Mouse (Mus musculus): ENCODE measurements around the gene Col7a1. TPM values are rescaled to one million over a fixed set of nuclear protein-coding genes. Genes with fewer than 3 reads are reported as not detected.

The Col7a1 gene
- 0.64 and 3.0 TPM in 2 replicates for polyA plus RNA-seq (2014; fragmentation: Nextera tagmentation; extraction: Ambion mirVana)

DNA sequence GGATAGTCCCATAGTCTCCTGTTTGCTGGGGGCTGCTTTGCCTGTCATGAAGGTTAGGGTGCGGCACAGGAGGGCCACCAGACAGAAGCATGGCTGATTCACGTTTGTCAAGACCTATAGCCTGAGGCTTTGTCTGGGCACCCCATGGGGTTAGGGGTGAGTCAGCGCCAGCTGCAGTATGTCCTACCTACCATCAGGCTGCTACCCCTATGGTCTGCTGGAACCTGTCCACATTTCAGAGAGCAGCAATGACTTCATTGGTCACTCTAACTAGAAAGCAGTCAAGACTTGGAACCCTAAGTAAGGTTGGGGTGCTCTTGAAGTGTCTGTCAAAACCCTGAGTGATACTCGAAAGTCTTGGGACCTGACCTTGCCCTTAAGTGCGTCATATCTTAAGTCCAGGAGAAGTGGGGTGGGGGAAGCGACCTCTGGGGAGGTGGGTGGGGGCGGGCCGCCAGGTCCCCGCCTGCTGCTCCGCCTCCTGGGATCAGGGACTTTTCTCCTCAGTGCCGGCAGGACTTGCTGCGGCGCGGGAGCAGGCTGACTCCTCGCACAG, at the start of gene Col7a1:
Col7a1 (plus strand) TSS at position 506 of the 556 bp plus-strand sequence.
- Histone ChIP-seq H3K9me3 (ENCODE audit: control insufficient read depth, low read length) (no peaks in the 10 kb centered on the region), H3K4me1 (ENCODE audit: control insufficient read depth, insufficient read depth, low read length) (no peaks in the 10 kb centered on the region), H3K4me3 (ENCODE audit: low read depth, low read length) (no peak within 1 kb of the TSS), H3K4me2 (ENCODE audit: low read depth, low read length) (no peak within 1 kb of the TSS), H3K36me3 (ENCODE audit: control insufficient read depth, insufficient read depth, low read length) (peaks cover 23% of the 10 kb centered on the region), H3K9ac (replicated peaks; ENCODE audit: low read depth, low read length) (no peak within 1 kb of the TSS), H3K27me3 (ENCODE audit: control insufficient read depth, insufficient read depth, low read length) (peaks cover 3% of the 10 kb centered on the region; the same call in 1 of the 2 replicates), H3K27ac (ENCODE audit: low read depth, low read length) (no peak within 1 kb of the TSS)
- WGBS, result 12% methylated on average over 15 of the region's 15 CpGs
- ATAC-seq (ENCODE audit: low read depth), result no peak

DNA sequence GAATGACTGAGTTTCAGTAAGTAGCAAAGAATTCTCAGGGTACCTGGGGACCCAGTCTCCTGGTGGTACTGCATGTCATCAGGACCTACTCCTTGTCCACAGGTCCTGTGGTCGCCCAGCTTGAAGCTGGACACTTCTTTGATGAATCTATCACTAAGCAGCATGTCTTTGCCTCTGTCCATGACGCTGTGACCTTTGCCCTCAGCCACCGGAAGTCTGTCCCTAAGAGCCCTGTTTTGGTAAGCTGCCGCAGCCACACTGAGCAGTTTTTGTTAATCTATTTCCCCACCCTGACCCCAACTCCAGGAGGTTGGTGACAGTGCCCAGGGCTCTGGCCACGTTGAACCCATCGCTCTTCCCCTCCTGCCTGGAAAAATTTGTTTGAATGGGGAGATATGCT, 41.1 kb upstream of the Col7a1 start:
- H3K9me3 ChIP-seq (ENCODE audit: control insufficient read depth, low read length), result no peaks in the 10 kb centered on the region
- 75% methylated on average over 6 of the region's 6 CpGs for WGBS
- H3K4me1 ChIP-seq (ENCODE audit: control insufficient read depth, insufficient read depth, low read length), result peaks cover 3% of the 10 kb centered on the region; the same call in 1 of the 2 replicates
- no peak overlapping the region for H3K4me2 ChIP-seq (ENCODE audit: low read depth, low read length)
- H3K36me3 ChIP-seq (ENCODE audit: control insufficient read depth, insufficient read depth, low read length), result peaks cover 3% of the 10 kb centered on the region; the same call in 1 of the 2 replicates
- H3K27me3 ChIP-seq (ENCODE audit: control insufficient read depth, insufficient read depth, low read length), result no peaks in the 10 kb centered on the region
- no peak overlapping the region for H3K4me3 ChIP-seq (ENCODE audit: low read depth, low read length)
- H3K9ac ChIP-seq (replicated peaks; ENCODE audit: low read depth, low read length), result no peak overlapping the region
- H3K27ac ChIP-seq (ENCODE audit: low read depth, low read length), result no peak overlapping the region
- ATAC-seq (ENCODE audit: low read depth), result no peak

DNA sequence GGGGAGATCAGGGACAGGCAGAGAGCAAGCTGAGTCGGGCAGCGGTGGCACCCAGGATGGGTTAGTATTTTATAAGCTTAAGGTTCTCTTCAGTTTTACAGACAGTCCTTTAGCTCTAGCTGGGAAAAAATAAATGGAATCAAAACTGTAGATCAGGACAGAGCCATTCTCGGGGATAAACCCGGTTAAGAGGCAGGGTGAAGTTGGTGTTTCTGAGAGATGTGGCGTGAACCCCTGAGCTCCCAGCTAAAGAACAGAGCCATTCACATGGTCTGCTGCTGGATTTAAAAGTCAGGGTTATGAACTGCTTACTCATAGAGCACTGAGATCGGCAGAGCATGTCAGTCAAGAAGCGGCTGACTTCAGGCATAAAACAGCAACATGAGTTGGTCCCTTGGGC, 40.2 kb upstream of the Col7a1 start:
- peaks cover 3% of the 10 kb centered on the region; the same call in 1 of the 2 replicates for H3K36me3 ChIP-seq (ENCODE audit: control insufficient read depth, insufficient read depth, low read length)
- no peak overlapping the region for H3K27ac ChIP-seq (ENCODE audit: low read depth, low read length)
- H3K27me3 ChIP-seq (ENCODE audit: control insufficient read depth, insufficient read depth, low read length), result no peaks in the 10 kb centered on the region
- WGBS, result 87% methylated on average over 7 of the region's 7 CpGs
- H3K4me2 ChIP-seq (ENCODE audit: low read depth, low read length), result no peak overlapping the region
- no peak for ATAC-seq (ENCODE audit: low read depth)
- H3K9ac ChIP-seq (replicated peaks; ENCODE audit: low read depth, low read length), result no peak overlapping the region
- H3K9me3 ChIP-seq (ENCODE audit: control insufficient read depth, low read length), result no peaks in the 10 kb centered on the region
- H3K4me3 ChIP-seq (ENCODE audit: low read depth, low read length), result no peak overlapping the region
- peaks cover 3% of the 10 kb centered on the region; the same call in 1 of the 2 replicates for H3K4me1 ChIP-seq (ENCODE audit: control insufficient read depth, insufficient read depth, low read length)

DNA sequence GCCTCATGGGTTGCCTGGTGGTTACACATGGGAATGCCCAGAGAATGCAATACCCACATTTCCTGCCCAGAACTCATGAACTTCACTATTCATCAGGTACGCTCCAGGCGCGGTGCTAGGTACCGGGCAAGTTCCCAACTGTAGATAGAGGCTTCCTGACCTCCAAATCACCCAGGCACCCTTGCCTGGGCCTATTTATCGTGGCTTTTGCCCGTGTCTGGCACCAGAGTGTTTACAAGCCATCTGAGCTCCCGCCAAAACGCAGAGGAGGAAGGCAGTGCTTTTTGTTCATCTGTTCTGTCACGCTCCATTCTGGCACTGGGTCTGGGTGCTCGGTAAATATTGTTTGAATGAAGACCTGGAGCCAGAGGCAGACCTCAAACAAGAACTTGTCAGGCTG, 39.8 kb upstream of the Col7a1 start:
- 71% methylated on average over 10 of the region's 10 CpGs for WGBS
- no peak overlapping the region for H3K4me3 ChIP-seq (ENCODE audit: low read depth, low read length)
- no peak for ATAC-seq (ENCODE audit: low read depth)
- no peaks in the 10 kb centered on the region for H3K9me3 ChIP-seq (ENCODE audit: control insufficient read depth, low read length)
- H3K27me3 ChIP-seq (ENCODE audit: control insufficient read depth, insufficient read depth, low read length), result no peaks in the 10 kb centered on the region
- H3K4me1 ChIP-seq (ENCODE audit: control insufficient read depth, insufficient read depth, low read length), result peaks cover 3% of the 10 kb centered on the region; the same call in 1 of the 2 replicates
- no peak overlapping the region for H3K4me2 ChIP-seq (ENCODE audit: low read depth, low read length)
- no peak overlapping the region for H3K27ac ChIP-seq (ENCODE audit: low read depth, low read length)
- no peak overlapping the region for H3K9ac ChIP-seq (replicated peaks; ENCODE audit: low read depth, low read length)
- H3K36me3 ChIP-seq (ENCODE audit: control insufficient read depth, insufficient read depth, low read length), result peaks cover 3% of the 10 kb centered on the region; the same call in 1 of the 2 replicates

DNA sequence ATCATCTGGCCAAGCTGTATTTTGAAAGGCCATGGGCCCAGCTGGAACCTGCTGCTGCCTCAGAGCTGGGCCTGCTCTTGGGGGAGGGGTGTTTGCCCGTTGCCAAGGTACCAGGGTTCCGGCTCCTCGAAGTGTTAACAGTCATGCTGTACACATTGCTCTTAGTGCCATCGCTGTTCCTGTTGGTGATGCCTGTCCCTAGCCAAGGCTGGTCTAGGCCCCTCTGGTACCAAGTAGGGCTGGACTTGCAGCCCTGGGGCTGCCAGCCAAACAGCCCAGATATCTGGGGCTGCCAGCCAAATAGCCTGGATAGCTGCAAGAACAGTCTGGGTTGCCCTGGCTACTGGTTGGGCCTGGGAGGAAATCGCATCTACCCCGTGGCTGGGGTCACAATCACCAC, 38.9 kb upstream of the Col7a1 start, which contains the start of gene Tmem89:
Tmem89 (plus strand) TSS at position 129 of the 400 bp plus-strand sequence.
- Histone ChIP-seq H3K9ac (replicated peaks; ENCODE audit: low read depth, low read length) (no peak within 1 kb of the TSS), H3K27ac (ENCODE audit: low read depth, low read length) (no peak within 1 kb of the TSS), H3K4me3 (ENCODE audit: low read depth, low read length) (no peak within 1 kb of the TSS), H3K9me3 (ENCODE audit: control insufficient read depth, low read length) (no peaks in the 10 kb centered on the region), H3K4me2 (ENCODE audit: low read depth, low read length) (no peak within 1 kb of the TSS), H3K36me3 (ENCODE audit: control insufficient read depth, insufficient read depth, low read length) (peaks cover 3% of the 10 kb centered on the region; the same call in 1 of the 2 replicates), H3K4me1 (ENCODE audit: control insufficient read depth, insufficient read depth, low read length) (peaks cover 3% of the 10 kb centered on the region; the same call in 1 of the 2 replicates), H3K27me3 (ENCODE audit: control insufficient read depth, insufficient read depth, low read length) (no peaks in the 10 kb centered on the region)
- 61% methylated on average over 6 of the region's 6 CpGs for WGBS
- peak; percentile 89 for ATAC-seq (ENCODE audit: low read depth)

DNA sequence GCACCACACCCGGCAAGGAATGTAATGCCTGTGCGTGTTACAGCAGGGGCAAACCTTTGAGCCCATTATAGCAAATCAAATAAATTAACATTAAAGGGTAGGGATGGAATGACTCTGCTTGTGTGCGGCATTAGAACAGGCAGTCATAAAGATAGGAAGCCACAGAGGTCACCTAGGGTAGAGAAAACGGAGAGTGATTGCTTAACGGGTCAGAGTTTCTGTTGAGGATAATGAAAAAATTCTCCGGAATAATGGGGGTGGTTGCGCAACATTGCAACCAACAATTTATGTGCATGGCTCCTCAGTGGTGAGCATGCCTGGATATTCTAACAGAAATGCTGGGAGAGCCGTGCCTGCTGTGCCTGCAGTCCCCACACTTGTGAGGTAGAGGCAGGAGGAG, 27.5 kb upstream of the Col7a1 start:
- WGBS, result 58% methylated on average over 8 of the region's 8 CpGs

DNA sequence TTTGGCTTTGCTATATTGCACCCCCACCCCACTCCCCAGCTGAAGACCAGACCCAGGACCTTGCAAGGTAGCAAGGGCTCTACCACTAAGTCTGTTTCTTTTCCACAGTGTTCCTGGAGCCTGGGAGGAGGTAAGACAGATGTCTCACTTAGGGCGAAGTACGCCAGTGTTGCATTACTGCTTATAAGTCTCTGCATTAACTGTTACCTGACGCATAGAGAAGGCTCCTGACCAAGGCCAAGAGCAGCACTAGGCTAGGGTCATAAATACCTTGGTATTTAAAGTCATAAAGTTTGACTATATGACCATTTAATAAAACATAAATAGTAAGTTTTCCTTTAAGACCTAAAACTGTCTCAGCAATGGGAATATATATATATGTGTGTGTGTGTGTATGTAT, 25.0 kb upstream of the Col7a1 start:
- H3K27me3 ChIP-seq (ENCODE audit: control insufficient read depth, insufficient read depth, low read length), result no peaks in the 10 kb centered on the region
- WGBS, result 90% methylated on average over 3 of the region's 3 CpGs
- H3K9ac ChIP-seq (replicated peaks; ENCODE audit: low read depth, low read length), result no peak overlapping the region

More for the DNA sequence above, 27.5 kb upstream of the Col7a1 start:
- no peak overlapping the region for H3K4me3 ChIP-seq (ENCODE audit: low read depth, low read length)
- H3K27me3 ChIP-seq (ENCODE audit: control insufficient read depth, insufficient read depth, low read length), result no peaks in the 10 kb centered on the region
- ATAC-seq (ENCODE audit: low read depth), result no peak
- no peaks in the 10 kb centered on the region for H3K36me3 ChIP-seq (ENCODE audit: control insufficient read depth, insufficient read depth, low read length)
- H3K4me2 ChIP-seq (ENCODE audit: low read depth, low read length), result no peak overlapping the region
- no peak overlapping the region for H3K9ac ChIP-seq (replicated peaks; ENCODE audit: low read depth, low read length)
- no peaks in the 10 kb centered on the region for H3K4me1 ChIP-seq (ENCODE audit: control insufficient read depth, insufficient read depth, low read length)
- no peaks in the 10 kb centered on the region for H3K9me3 ChIP-seq (ENCODE audit: control insufficient read depth, low read length)
- no peak overlapping the region for H3K27ac ChIP-seq (ENCODE audit: low read depth, low read length)

DNA sequence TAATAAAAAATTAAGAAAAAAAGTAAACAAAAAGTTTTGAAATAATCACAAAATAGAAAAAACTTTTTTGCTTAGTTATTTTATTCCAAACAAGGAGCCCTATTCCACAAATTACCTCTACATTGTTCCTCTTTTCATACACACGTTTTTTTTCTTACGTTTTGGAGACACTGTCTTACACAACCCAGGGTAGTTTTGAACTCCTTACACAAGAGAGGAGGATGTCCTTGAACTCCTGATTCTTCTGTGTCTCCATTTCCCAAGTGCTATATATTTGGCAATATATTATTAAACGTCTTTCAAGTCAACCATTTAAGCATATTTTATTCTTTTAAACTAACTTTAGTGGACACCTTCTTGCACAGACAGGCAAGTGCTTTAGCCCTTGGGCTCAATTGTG, 17.4 kb upstream of the Col7a1 start:
- Histone ChIP-seq H3K9ac (replicated peaks; ENCODE audit: low read depth, low read length) (no peak overlapping the region), H3K27me3 (ENCODE audit: control insufficient read depth, insufficient read depth, low read length) (no peaks in the 10 kb centered on the region), H3K4me3 (ENCODE audit: low read depth, low read length) (no peak overlapping the region; the same call in 1 of the 2 replicates), H3K36me3 (ENCODE audit: control insufficient read depth, insufficient read depth, low read length) (peaks cover 8% of the 10 kb centered on the region; the same call in 1 of the 2 replicates), H3K4me2 (ENCODE audit: low read depth, low read length) (no peak overlapping the region), H3K9me3 (ENCODE audit: control insufficient read depth, low read length) (no peaks in the 10 kb centered on the region), H3K4me1 (ENCODE audit: control insufficient read depth, insufficient read depth, low read length) (peaks cover 4% of the 10 kb centered on the region), H3K27ac (ENCODE audit: low read depth, low read length) (no peak overlapping the region)
- ATAC-seq (ENCODE audit: low read depth), result peak; percentile 9; the same call in 1 of the 2 replicates
- WGBS, result 15% methylated on average over 3 of the region's 3 CpGs

More for the DNA sequence above, 25.0 kb upstream of the Col7a1 start:
- H3K36me3 ChIP-seq (ENCODE audit: control insufficient read depth, insufficient read depth, low read length), result no peaks in the 10 kb centered on the region
- no peak overlapping the region for H3K4me3 ChIP-seq (ENCODE audit: low read depth, low read length)
- ATAC-seq (ENCODE audit: low read depth), result no peak
- H3K4me2 ChIP-seq (ENCODE audit: low read depth, low read length), result no peak overlapping the region
- no peak overlapping the region for H3K27ac ChIP-seq (ENCODE audit: low read depth, low read length)
- H3K9me3 ChIP-seq (ENCODE audit: control insufficient read depth, low read length), result no peaks in the 10 kb centered on the region
- H3K4me1 ChIP-seq (ENCODE audit: control insufficient read depth, insufficient read depth, low read length), result no peaks in the 10 kb centered on the region
